Mouse (Mus musculus): ENCODE measurements around the gene Pkp1. TPM values are rescaled to one million over a fixed set of nuclear protein-coding genes. Genes with fewer than 3 reads are reported as not detected.

Gene Pkp1
- polyA plus RNA-seq, 1 experiment from 2014 or later: 0.08 TPM

Other genes starting within 250 kb of the Pkp1 start
- 14.5 and 17.6 TPM in 2 replicates for gene Csrp1, start 199.1 kb downstream of the Pkp1 start, polyA plus RNA-seq (2015; fragmentation: Nextera tagmentation; extraction: Ambion mirVana)
- 17.3 and 19.9 TPM in 2 replicates for gene Phlda3, start 153.1 kb downstream of the Pkp1 start, polyA plus RNA-seq (2015; fragmentation: Nextera tagmentation; extraction: Ambion mirVana)
- 0.88 TPM in 1 of 2 replicates, not detected in the other for gene Tnni1, start 139.8 kb downstream of the Pkp1 start, polyA plus RNA-seq (2015; fragmentation: Nextera tagmentation; extraction: Ambion mirVana)
- gene Lad1, start 100.6 kb downstream of the Pkp1 start, polyA plus RNA-seq (2015; fragmentation: Nextera tagmentation; extraction: Ambion mirVana): 0.31 and 0.44 TPM in 2 replicates
- gene Tnnt2, start 82.9 kb downstream of the Pkp1 start, polyA plus RNA-seq (2015; fragmentation: Nextera tagmentation; extraction: Ambion mirVana): 0.60 and 0.63 TPM in 2 replicates
- not detected in 2 replicates for gene Igfn1, start 87.1 kb upstream of the Pkp1 start, polyA plus RNA-seq (2015; fragmentation: Nextera tagmentation; extraction: Ambion mirVana)
- 141 and 146 TPM in 2 replicates for gene Tmem9, start 88.9 kb upstream of the Pkp1 start, polyA plus RNA-seq (2015; fragmentation: Nextera tagmentation; extraction: Ambion mirVana)
- not detected in 2 replicates for gene Ascl5, start 131.6 kb upstream of the Pkp1 start, polyA plus RNA-seq (2015; fragmentation: Nextera tagmentation; extraction: Ambion mirVana)
- 0.32 and 0.54 TPM in 2 replicates for gene Cacna1s, start 133.5 kb upstream of the Pkp1 start, polyA plus RNA-seq (2015; fragmentation: Nextera tagmentation; extraction: Ambion mirVana)
- 78.3 and 80.5 TPM in 2 replicates for gene Kif21b, start 212.2 kb upstream of the Pkp1 start, polyA plus RNA-seq (2015; fragmentation: Nextera tagmentation; extraction: Ambion mirVana)